Mouse (Mus musculus): Measurements from ENCODE around the gene Lmo1. TPM values are rescaled to one million over a fixed set of nuclear protein-coding genes. Genes with fewer than 3 reads are reported as not detected.
"Not testable (repeated sequence)": the region's sequence is repeated elsewhere in the genome, so short reads cannot be mapped to it uniquely, and the experiment has no call there.

Lmo1 gene
- total RNA-seq, 2 experiments from 2014 or later: 64.9 to 68.3 TPM

DNA sequence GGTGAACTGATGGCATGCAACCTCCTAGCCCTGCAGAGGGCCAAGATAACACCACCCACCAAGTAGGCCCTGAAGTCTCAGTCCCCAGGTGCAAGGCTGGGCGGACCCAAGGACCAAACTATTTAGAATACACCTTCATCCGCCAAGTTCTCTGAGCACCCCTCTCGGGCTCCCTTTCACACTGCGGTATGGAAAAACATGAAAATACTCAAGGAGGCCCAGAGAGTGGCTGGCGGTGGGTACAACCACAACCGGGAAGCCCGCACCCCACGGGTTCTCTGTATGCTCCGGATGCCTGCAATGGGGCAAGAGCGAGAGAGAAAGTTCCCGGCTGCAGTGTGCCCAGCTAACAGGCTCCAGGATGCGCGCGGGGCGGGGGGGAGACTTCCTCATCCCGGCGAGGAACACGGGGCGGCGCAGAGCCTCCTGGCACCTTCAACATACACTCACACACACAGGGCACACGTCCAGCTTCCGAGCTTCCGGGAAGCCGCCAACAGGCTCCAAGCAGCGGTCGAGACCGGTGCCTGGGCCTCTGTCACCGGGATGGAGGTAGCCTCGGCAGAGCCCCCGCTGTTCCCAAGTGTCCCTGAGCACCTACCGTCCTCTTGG, 564 bp downstream of the Lmo1 start:
- DNase-seq: peak; percentile 58 to 63

DNA sequence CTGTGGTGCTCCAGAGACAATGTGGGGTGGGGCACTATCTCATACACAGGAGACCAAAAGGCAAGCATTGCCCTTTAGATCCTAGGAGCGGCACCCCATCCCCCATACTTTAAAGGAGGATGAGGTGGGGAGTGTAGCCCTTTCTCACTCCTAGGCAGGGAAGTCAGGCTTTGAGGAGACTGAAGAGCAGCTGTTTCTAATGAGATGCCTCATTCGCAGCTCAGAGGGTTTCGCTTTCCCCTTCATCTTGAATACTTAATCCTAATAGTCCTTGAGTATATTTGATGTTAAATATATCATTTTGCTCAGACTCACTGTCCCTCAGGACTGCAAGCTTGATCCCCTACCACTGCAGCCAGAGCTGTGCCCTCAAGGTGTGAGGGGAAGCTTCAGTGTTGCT, 3.1 kb downstream of the Lmo1 start:
- no peak for DNase-seq

DNA sequence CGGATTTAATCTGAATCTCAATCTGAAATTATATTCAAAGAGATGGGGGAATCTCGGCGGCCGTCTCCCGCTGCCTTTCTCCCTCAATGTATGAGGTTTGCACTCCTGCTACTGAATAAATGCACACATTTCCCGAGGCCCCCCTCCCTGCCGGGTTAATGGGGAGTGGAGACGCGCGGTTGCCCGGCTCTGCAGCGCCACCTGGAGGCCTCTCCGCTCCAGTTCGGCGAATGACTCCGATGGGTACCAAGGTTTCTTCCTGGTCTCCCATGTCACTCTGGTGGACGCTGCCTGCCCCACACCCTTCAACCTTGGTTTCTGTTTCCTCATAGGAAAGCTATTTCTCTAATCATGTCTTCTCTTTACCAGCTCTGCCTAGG, 4.6 kb downstream of the Lmo1 start:
- DNase-seq: peak; percentile 87 to 88

DNA sequence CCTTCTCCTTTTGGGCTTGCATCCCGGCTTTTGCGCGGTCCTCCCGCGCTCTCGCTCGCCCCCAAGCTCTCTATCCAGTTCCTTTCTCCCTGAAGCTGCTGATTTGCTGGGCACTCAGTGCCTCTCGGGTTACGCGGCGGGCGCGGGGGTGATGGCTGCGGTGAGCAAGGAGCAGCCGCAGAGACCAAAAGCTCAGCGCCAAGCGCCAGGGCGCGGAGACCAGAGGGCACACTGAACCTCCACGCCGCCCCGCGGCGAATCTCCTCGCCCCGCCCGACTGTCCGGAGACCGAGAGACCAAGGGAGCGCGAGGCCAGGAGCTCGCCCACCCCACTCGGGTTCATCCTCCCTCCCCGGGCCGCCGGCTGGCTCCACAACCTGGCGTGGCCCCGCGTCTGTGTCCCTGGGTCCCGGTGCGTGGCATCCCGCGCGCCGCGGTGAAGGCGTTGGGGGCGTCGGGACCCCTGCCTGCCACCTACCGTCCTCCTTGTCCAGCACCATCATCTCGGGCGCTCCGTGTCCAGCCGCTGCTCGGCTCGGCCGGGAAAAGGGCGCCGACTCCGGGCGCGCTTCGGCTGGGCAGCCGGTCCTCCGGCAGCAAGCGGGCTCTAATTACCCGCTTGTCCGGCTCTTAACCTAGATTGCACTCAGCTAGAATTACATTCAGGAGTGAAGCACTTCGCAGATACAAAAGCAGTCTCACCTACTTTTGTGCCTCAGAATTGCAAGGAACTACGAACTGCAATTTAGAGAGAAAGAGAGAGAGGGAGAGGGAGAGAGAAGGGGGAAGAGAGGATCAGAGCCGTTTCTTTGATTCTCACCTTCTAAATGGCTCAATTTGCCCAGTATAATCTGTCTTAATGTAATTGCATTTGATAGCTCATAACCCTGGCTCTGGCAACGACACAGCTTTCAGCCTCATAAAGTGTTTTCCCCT, 5.2 kb downstream of the Lmo1 start:
- no peak for DNase-seq

DNA sequence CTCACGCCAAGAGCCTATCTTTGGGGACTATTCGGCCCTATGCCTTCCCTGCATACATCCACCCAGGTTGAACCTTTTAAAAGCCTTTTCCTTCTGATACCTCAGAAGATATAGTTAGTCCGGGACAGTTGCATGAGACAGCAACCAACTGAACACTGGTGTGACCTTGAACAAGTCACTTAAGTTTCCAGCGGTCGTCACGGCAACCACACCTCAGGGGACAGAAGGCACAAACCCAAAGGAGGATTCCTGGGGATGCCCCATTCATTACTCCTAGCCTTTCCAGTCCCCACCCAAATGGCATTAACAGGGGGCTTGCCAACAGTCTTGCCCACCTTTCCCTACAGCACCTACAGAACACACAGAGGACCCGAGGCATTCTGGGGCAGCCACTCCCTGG, 6.3 kb downstream of the Lmo1 start:
- DNase-seq: no peak

DNA sequence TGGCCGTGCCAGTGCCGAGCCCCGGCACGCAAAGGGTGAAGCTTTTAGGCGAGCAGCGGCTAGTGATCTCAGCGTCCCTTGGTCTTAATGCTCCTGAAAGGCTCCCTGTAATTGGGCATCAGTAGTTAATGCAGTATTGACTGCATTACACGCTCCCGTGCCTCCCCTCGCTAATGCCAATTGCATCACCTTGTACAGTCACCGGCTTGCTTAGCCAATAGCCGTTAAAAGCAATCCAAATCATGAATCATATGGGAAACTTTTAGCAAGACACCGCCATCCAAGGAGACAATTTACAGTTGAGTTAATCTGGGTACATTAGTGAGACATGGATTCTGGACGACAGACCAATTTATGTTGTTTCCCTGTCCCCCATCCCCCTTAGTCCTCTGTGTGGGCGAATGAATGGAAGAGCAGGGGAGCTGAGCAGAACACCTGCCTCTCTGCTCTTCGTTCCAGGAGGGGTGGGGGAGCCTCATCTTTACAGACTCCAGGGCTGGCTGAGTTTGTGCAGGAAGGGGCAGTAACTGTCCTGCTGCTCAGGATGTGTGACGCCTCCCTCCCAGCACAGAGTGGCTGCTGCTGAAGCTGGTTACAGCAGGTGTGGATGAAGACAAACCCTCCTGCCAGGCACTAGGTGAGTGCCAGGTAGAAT, 8.9 kb downstream of the Lmo1 start:
- DNase-seq: no peak

DNA sequence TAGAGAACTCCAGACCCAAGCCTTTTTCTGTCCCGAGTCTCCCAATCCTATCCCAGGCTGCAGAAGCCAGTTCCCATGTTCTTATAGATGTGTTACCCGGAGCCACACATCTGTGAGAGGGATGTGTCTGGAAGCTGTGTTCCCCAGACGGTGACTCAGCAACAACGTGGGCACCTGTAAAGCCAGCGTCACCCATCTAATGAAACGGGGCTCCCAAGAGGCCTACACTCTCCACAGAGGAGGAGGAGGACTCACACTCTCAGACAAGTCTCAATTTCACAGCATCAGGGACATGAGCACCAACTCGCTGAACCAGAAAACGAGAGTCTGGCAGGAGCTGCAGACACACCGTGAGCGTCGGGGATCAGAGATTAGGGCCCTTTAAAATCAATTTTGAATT, 20.7 kb downstream of the Lmo1 start:
- DNase-seq: no peak

DNA sequence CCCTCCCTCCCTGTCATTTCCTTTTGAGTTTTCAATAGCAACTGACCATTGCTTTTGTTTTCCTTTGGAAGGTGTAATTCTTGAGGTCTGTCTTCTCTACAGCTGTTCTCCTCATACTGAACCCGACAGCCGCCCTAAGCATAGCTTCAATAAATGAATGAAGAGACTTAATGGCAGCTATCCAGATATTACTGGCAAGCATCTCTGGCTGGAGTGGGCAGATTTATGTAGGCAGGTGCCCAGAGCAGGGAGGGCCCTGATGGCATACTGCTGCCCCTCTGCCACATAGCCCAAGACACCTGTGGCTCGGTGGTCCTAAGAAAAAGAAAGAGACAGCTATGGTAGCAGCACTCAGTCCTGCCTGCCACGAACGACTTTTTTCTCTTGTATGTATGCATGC, 21.5 kb downstream of the Lmo1 start:
- no peak for DNase-seq

DNA sequence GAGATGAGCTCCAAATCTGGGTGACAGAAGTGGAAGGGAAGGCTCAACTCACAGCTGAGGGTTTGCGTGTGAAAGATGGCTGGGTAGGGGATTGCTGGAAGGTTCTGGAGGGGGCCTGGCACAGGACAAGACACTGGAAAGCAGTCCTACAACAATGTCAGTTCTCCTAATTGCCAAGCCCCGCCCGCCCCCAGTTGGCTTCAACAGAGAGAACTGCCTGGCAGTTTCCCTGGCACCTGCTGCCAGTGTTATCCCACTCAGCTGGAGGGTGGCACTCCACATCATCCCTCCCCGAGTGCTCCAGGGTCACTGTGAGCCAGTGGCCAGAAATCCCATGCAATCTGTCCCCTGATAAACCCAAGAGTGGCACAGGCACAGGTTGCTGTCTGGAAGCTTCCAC, 23.9 kb downstream of the Lmo1 start:
- peak; percentile 41 to 48 for DNase-seq

DNA sequence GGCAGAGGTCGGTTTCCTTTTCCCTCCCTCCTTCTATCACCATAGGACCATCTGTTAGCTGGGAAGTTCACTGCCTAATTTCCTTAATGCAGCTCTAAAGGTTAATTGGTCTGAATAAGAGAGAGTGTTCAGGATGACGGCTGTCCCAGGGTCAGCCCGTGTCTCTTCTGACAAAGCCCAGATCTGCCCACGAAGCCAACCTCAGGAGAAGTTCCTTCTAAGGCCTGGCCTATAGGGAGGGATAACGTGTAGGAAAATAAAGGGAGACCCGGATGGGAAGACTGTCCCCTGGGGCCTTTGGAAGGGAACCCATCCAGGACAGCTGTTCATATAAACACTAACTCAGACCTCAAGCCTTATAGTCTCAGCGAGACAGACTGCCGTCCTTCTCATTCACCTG, 29.8 kb downstream of the Lmo1 start:
- DNase-seq: no peak

DNA sequence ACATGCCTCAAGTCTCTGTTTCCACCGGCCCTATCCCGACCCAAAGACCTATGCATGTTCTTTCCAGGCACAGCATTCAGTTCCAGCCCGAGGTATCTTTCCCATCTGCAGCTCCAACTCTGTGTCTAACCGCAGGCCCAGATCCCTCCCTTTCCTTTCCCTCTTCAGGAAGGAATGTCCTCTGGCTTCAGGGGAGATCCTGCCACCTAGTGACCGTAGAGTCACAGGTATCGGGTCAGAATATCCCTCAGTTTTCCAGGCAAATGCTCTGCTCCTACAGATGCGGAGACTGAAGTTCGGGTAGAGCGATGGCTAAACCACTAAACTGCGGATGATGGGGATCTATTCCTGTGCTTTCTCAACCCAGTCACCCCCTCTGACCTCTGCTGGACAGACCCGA, 30.3 kb downstream of the Lmo1 start:
- no peak for DNase-seq

DNA sequence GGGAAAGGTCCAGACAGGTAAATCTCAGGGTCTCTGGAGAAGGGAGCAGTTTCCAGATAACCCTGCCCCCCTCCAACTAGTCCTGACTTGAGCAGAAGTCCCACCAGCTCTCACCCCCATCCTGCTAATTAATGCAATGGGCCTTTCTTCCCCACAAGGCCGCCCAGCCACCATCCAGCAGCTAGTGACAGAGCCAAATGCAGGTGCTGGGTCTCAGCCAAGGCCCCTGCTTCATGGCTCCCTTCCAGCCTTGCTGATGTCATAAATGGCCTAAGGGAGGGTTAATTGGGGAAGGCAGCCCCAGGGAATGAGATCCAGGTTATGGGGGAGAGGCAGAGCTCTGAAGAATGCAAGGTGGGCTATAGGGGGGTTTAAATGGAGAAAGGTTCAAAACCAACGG, 32.4 kb downstream of the Lmo1 start:
- DNase-seq: no peak

DNA sequence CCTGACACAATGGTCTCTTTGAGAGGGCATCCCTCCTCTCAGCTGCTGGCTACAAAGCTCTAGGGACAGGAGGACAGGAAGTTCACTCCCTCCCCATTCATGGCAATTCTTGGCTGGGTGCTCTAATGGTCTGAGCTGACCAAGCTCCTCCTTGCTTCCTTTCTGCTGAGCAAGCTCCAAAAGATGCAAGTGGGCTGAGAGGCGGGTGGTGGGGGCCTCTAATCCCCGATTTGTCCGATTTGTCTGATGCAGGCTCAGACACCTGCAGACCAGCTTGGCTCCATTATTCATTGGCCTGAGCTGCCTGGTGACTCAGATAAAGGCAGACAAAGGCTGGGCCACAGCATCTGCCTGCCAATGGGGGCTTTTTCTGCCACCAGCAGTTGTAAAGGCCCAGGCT, 33.3 kb downstream of the Lmo1 start:
- DNase-seq: no peak

DNA sequence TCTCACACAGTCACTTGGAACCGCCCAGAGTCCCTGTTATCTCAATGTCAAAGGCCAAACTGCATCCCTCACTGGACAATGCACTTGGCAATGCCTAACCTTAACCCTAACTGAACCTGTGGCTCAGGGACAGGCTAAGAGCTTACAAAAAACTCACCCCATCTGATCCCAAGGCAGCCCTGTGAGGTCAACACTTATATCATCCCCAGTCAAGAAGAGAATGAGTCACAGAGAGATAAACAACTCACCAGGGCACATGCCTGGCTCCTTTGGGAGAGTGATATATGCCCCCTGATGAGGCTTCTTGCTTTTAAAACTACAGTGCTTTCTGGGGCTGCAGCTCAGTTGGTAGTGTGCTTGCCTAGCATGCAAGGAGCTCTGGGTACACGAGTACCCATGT, 34.0 kb downstream of the Lmo1 start:
- DNase-seq: no peak

DNA sequence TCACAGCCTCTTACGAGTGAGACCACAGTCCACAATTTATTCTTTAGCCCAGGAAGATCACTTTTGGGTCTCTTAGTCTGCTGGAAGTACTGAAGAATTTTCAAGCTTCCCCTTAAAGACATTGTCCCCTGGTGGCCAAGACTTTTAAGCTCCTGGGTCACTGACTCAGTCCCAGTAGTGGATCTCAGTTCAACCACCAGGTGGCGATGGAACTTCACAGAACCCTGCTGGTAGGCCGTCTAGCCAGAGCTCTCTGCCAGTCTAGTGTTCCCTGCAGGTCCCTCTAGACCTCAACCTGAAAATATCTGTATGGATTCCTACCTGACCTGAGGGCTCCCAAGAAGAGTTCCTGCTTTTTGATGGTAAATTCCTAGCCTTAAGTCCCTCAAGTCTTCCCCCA, 35.6 kb downstream of the Lmo1 start:
- DNase-seq: peak; percentile 82 to 85

DNA sequence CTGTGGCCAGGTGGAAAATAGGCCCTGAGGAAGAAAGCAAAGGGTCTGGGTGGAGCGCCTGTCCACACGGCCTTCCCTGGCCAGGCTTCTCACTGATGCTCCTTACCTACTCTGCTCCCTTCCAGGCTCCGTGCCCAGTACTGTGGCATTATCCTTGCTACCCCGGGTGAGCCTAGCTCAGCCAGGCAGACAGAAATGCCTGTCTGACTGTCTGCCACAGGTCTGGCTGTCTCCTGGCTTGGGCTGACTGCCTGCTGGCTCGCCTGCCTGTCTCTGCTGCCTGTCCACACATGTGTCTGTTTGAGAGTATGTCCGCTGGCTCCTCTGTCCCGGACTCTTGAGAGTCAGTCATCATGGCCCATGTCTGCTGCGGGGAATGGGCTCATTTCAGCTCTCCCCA, 37.6 kb downstream of the Lmo1 start:
- no peak for DNase-seq

DNA sequence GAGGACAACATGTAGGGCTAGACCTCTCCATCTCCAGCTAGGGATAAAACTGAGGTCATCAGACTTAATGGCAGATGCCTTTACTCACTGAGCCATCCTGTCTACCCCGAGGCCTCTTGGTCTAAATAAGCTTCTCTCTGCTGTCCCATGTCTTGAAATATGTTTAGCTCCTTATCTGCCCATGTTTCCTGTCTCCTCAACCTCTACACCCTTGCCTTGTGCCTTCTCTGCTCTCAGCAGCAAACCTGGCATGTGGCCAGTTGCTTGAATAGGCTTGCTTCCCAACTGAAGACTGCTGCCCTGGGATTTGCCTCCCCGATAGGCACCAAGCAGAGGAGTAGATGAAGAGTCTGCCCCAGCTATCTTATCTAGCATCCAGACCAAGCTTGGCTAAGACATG, 43.4 kb downstream of the Lmo1 start:
- no peak for DNase-seq

DNA sequence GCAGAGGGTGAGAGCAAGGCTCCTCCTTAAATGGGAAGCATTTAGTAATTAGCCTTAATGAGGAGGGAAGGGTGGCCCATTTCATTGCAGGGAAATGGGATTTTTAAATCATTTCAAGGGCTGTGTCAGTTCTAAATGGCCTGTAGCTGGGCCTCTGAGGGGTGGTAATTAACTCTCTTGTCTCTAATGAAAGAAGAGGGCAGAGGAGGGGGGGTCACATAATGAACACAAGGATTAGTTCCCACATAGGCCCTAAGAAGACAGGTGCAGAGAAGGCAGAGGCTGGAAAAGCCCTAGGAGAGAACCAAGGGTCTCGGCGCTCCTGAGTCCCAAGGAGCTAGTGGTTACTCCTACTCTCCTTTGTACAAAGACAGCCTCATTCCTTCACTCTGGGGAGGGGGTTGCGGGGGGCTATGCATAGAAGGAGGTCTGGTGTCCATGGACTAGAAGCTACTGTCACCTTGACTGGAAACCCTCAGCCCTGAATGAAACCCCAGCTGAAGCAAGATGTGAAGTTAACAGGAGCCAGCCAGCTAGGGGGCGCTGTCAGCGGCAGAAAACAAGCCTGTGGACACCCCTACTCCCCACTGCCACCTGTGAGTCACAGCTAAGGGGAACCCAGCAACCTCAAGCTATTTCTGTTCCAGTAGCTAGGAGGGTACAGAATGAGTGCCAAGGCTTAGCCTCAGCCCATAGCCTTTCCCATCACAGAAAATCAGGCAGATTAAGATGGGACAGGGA, 44.9 kb downstream of the Lmo1 start:
- DNase-seq: no peak

DNA sequence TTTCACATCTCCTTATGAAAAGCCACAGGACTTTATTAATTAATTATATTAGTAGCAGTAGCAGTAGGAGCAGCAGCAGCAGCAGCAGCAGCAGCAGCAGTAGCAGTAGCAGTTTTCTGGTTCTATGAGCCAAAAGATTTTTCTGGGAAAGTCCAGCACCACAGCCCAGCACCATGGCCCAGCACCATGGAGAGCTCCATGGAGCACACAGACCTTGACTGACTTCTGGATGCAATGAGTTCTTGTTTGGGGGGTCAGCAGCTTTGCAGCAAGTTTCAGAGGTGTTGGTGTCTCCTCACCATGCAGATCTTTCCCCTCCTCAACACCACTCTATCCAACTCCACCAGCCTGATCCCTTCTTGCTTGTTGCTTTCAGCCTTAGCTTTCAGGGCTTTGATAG, 45.6 kb downstream of the Lmo1 start:
- no peak for DNase-seq

DNA sequence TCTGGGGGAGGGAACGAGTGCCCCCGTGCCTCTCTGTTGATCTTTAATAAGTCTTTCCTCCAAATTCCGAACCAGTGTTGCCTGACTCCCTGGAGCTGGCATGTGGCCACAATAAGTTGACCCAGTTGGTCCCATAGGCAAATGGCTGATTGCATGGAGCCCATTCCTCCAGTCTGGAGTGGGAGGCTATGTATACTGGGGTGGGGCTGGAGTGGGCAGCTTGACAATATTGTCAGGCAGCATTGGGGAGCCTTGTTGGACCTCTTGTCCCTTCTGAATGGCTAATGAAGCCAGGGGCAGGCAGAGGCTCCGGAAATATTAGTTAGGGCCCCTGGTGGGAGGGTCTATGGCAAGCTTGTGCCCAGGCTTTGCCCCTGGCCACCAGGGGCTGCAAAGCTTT, 59.1 kb downstream of the Lmo1 start:
- DNase-seq: no peak

DNA sequence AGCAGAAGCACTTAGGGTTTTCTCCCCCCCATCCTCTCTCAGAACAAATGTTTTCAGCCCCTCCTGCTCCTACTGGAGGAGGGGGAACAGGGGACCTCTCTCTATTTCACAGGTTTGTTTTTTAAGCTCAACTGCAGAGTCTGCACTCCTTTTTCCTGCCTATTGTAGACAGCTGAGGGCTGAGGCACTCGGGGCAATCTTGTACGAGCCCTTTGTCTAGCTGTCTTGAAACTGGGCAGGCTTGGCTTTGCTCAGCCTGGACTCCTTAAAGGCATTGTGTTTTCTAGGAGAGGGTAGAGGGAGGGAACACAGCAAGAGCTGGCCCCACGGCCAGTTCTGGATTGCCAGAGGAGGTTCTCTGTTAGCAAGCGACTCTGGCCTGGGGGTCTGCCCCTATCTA, 59.5 kb downstream of the Lmo1 start:
- not testable (repeated sequence) for DNase-seq

DNA sequence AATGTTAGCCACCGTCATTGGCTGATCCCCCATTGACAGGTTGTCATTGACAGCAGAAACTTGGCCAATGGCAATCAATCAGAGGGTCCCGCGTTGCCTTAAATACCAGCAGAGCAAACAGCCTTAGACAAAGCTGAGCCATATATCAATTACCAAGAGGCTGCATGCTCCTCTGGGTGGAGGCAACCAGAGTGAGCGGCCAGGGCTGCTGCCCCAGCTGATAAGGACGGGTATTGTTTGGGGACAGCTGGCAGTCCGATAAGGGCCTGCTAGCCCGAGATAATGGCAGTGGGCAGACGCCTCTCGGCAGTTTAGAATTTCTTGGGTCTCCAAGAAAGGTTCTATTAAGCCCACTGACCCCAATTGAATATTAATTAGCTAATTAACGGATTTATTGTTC, 60.1 kb downstream of the Lmo1 start:
- no peak for DNase-seq

DNA sequence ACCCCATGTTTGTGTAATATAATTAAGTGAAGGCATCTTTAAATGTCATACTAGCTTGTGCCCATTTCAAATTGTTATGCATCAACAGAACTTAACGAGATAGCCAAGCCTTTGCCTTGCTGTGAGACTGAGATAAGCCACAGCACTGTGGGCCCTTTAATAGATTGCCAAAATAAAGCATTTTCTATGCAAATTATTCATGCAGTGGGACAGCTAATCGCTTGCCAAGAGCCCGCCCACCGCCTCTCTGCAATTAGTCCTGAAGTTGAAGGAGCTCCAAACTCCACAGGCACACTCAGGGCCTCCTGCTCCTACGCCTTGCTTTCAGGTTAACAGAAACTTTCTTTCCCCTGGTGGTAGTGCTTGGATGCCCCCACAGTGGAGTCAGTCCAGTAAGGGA, 64.0 kb downstream of the Lmo1 start:
- peak; percentile 61 to 71 for DNase-seq
